Mouse (Mus musculus) CH12.LX (cell line): ENCODE results near the gene Kif26a. TPM values are rescaled to one million over a fixed set of nuclear protein-coding genes. Genes with fewer than 3 reads are reported as not detected.

ENCODE experiments used
- DNase-seq: peaks from one replicate; pipeline ENCODE4 v3.0.0-alpha.2; 2013; ENCODE audit errors: extremely low read depth
- H3K27ac ChIP-seq: 2 replicates; pipeline ENCODE4 v1.5.1; 2012; ENCODE audit warnings: low read depth, mild to moderate bottlenecking, control low read depth, moderate library complexity; ENCODE audit not compliant: insufficient read depth
- H3K27me3 ChIP-seq: replicated peaks from 2 replicates; pipeline ENCODE3; 2012; ENCODE audit warnings: inconsistent platforms
- H3K36me3 ChIP-seq, 2 experiments: replicated peaks in 1 of 2; 2 replicates each; pipeline versions ENCODE3 to v1.6.1; 2012; ENCODE audit warnings: inconsistent platforms in 1 of 2, low read length in 1 of 2, mild to moderate bottlenecking in 1 of 2, mixed read lengths in 1 of 2, moderate library complexity in 1 of 2; ENCODE audit not compliant: control insufficient read depth in 1 of 2, insufficient read depth in 1 of 2
- H3K4me1 ChIP-seq, 2 experiments: 2 replicates each; pipeline ENCODE4 v1.6.1; 2012; ENCODE audit warnings: inconsistent platforms in 1 of 2, moderate library complexity in 1 of 2; ENCODE audit not compliant: insufficient read depth in 2 of 2, control insufficient read depth in 1 of 2
- H3K4me2 ChIP-seq: 2 replicates; pipeline ENCODE4 v1.6.1; 2012; ENCODE audit warnings: low read depth, mild to moderate bottlenecking, control low read depth; ENCODE audit not compliant: poor library complexity, insufficient read depth, severe bottlenecking
- H3K4me3 ChIP-seq, 3 experiments: fragments of 150-350 bp in 1 of 3; sonication (generic) in 1 of 3; replicated peaks in 1 of 3; 2 replicates each; pipeline versions ENCODE3 to v1.5.1; 2011 to 2012; ENCODE audit warnings: low read depth in 2 of 3, low read length in 2 of 3, mild to moderate bottlenecking in 2 of 3, moderate library complexity in 2 of 3, control low read depth in 1 of 3, improper control_type of control experiment in 1 of 3, inconsistent platforms in 1 of 3, mixed read lengths in 1 of 3; ENCODE audit not compliant: poor library complexity in 1 of 3
- H3K79me2 ChIP-seq: replicated peaks from 2 replicates; pipeline ENCODE4 v1.6.1; 2012; ENCODE audit warnings: mild to moderate bottlenecking, moderate library complexity; ENCODE audit not compliant: control insufficient read depth, poor library complexity, insufficient read depth, severe bottlenecking; ENCODE audit errors: extremely low read depth
- H3K9ac ChIP-seq: 2 replicates; pipeline ENCODE4 v1.6.1; 2012; ENCODE audit warnings: low read depth, mild to moderate bottlenecking, control low read depth, moderate library complexity; ENCODE audit not compliant: insufficient read depth
- H3K9me3 ChIP-seq: replicated peaks from 2 replicates; pipeline ENCODE3; 2012; ENCODE audit warnings: low read length, inconsistent platforms, mixed read lengths
- CHD2 ChIP-seq: IDR thresholded peaks from 2 replicates; pipeline ENCODE4 v1.6.1; 2011; ENCODE audit warnings: low read length, improper control_type of control experiment
- CTCF ChIP-seq, 2 experiments: IDR thresholded peaks in 1 of 2; conservative IDR thresholded peaks in 1 of 2; 2 replicates each; pipeline ENCODE4 v1.5.1; 2011 to 2012; ENCODE audit warnings: low read depth in 2 of 2, low read length in 2 of 2, improper control_type of control experiment in 1 of 2, inconsistent platforms in 1 of 2, mild to moderate bottlenecking in 1 of 2, moderate library complexity in 1 of 2
- E2F4 ChIP-seq: IDR thresholded peaks from 2 replicates; pipeline ENCODE4 v1.6.1; 2011; ENCODE audit warnings: low read depth, low read length, improper control_type of control experiment; ENCODE audit not compliant: insufficient replicate concordance
- EP300 ChIP-seq: IDR thresholded peaks from 2 replicates; pipeline ENCODE4 v1.6.1; 2011; ENCODE audit warnings: low read length, improper control_type of control experiment
- ETS1 ChIP-seq: conservative IDR thresholded peaks from 2 replicates; pipeline ENCODE4 v1.6.1; 2012; ENCODE audit warnings: low read depth, mild to moderate bottlenecking, inconsistent platforms, low read length, improper control_type of control experiment, moderate library complexity
- HCFC1 ChIP-seq: IDR thresholded peaks from 2 replicates; pipeline ENCODE4 v1.6.1; 2012; ENCODE audit warnings: low read depth, mild to moderate bottlenecking, inconsistent platforms, low read length, improper control_type of control experiment
- IRF4 ChIP-seq: IDR thresholded peaks from 2 replicates; pipeline ENCODE4 v1.6.1; 2014; ENCODE audit warnings: low read depth, mild to moderate bottlenecking, inconsistent platforms, low read length, improper control_type of control experiment
- JUN ChIP-seq: IDR thresholded peaks from 2 replicates; pipeline ENCODE4 v1.6.1; 2011; ENCODE audit warnings: low read depth, mild to moderate bottlenecking, low read length, improper control_type of control experiment, moderate library complexity; ENCODE audit not compliant: insufficient read depth
- KAT2A ChIP-seq: IDR thresholded peaks from 2 replicates; pipeline ENCODE4 v1.6.1; 2012; ENCODE audit warnings: low read length, improper control_type of control experiment, inconsistent platforms; ENCODE audit not compliant: insufficient replicate concordance
- MAFK ChIP-seq: IDR thresholded peaks from 2 replicates; pipeline ENCODE4 v1.6.1; 2011; ENCODE audit warnings: low read length, improper control_type of control experiment; ENCODE audit not compliant: insufficient replicate concordance
- MAZ ChIP-seq: IDR thresholded peaks from 2 replicates; pipeline ENCODE4 v1.6.1; 2012; ENCODE audit warnings: low read depth, mild to moderate bottlenecking, inconsistent platforms, low read length, improper control_type of control experiment, moderate library complexity
- MEF2A ChIP-seq: IDR thresholded peaks from 2 replicates; pipeline ENCODE4 v1.6.1; 2014; ENCODE audit warnings: low read depth, mild to moderate bottlenecking, inconsistent platforms, low read length, improper control_type of control experiment, borderline replicate concordance
- NRF1 ChIP-seq: IDR thresholded peaks from 2 replicates; pipeline ENCODE4 v1.6.1; 2014; ENCODE audit warnings: low read depth, mild to moderate bottlenecking, inconsistent platforms, low read length, improper control_type of control experiment, moderate library complexity
- PAX5 ChIP-seq: IDR thresholded peaks from 2 replicates; pipeline ENCODE4 v1.6.1; 2012; ENCODE audit warnings: low read length, inconsistent platforms, mixed read lengths
- TBP ChIP-seq: conservative IDR thresholded peaks from 2 replicates; pipeline ENCODE4 v1.6.1; 2011; ENCODE audit warnings: low read depth, low read length, improper control_type of control experiment
- TCF12 ChIP-seq: IDR thresholded peaks from 2 replicates; pipeline ENCODE4 v1.6.1; 2014; ENCODE audit warnings: low read depth, mild to moderate bottlenecking, inconsistent platforms, low read length, improper control_type of control experiment
- UBTF ChIP-seq: IDR thresholded peaks from 2 replicates; pipeline ENCODE4 v1.6.1; 2012; ENCODE audit warnings: low read depth, mild to moderate bottlenecking, inconsistent platforms, low read length, improper control_type of control experiment, moderate library complexity
- ZNF384 ChIP-seq: IDR thresholded peaks from 2 replicates; pipeline ENCODE4 v1.6.1; 2012; ENCODE audit warnings: low read depth, low read length, improper control_type of control experiment, inconsistent platforms
- dilution Hi-C: fragments of 300-500 bp; cut with MboI; formaldehyde crosslinking; loops from 2 replicates; pipeline ENCODE4 v1.14.3; 2020; ENCODE audit warnings: low sequenced_read_pairs; ENCODE audit not compliant: extremely low pct_unique_long_range_greater_than_20kb, extremely low pct_ligation_motif_present
- in situ Hi-C: fragments of 300-500 bp; cut with MboI; formaldehyde crosslinking; loops from 3 replicates; pipeline ENCODE4 v1.14.3; 2019; ENCODE audit warnings: low sequenced_read_pairs, low pct_ligation_motif_present, low pct_unique_long_range_greater_than_20kb, mixed read lengths
- polyA plus RNA-seq: library from polyadenylated mRNA; unstranded; fragments of >175 nt; gene quantifications from 2 replicates; pipeline ENCODE4 v1.2.1, GENCODE M21; 2012; ENCODE audit warnings: low read depth; ENCODE audit not compliant: insufficient read length
- total RNA-seq, 2 experiments: library from RNA; depleted of rRNA; stranded (reverse); fragments of 300-350 nt in 1 of 2; fragments of >200 nt in 1 of 2; gene quantifications; 2 replicates each; pipeline ENCODE4 v1.2.3; 2012 to 2014

The Kif26a gene
- total and polyA plus RNA-seq, 3 experiments: not detected

GRCm38 (mm10) chr12:112183675-112184074, 37.7 kb downstream of the Kif26a start:
- no peaks in the 10 kb centered on the region for H3K79me2 ChIP-seq
- H3K9ac ChIP-seq: no peak overlapping the region
- H3K4me2 ChIP-seq: no peak overlapping the region
- no peak for TF ChIP-seq MEF2A
- no peak for TF ChIP-seq CTCF (conservative IDR thresholded peaks at IDR 0.05 in 1 of 2, IDR thresholded peaks at IDR 0.05 in 1 of 2; ENCODE audit: low read depth in 2 of 2, low read length in 2 of 2)
- no peak for TF ChIP-seq MAZ
- no peak for TF ChIP-seq IRF4
- TF ChIP-seq JUN: no peak
- in situ Hi-C loops (no loop called here), dilution Hi-C loops (no loop called here)
- H3K4me1 ChIP-seq: no peaks in the 10 kb centered on the region
- peaks cover 88% of the 10 kb centered on the region for H3K27me3 ChIP-seq
- no peak overlapping the region for H3K27ac ChIP-seq
- no peaks in the 10 kb centered on the region for H3K9me3 ChIP-seq
- H3K36me3 ChIP-seq: no peaks in the 10 kb centered on the region
- DNase-seq: no peak
- H3K4me3 ChIP-seq: no peak overlapping the region

- in situ Hi-C loops: no loop called here
- Histone ChIP-seq H3K4me3 (no peak overlapping the region), H3K27me3 (peaks cover 89% of the 10 kb centered on the region), H3K4me1 (no peaks in the 10 kb centered on the region), H3K36me3 (no peaks in the 10 kb centered on the region), H3K9ac (no peak overlapping the region), H3K79me2 (no peaks in the 10 kb centered on the region), H3K9me3 (no peaks in the 10 kb centered on the region), H3K4me2 (no peak overlapping the region), H3K27ac (no peak overlapping the region)
- DNase-seq: no peak
- dilution Hi-C loops: no loop called here
- TF ChIP-seq E2F4 (no peak), IRF4 (no peak), TBP (no peak), MAFK (no peak), ETS1 (no peak), UBTF (no peak), PAX5 (no peak), KAT2A (no peak), CHD2 (no peak), JUN (no peak), HCFC1 (no peak), TCF12 (no peak), NRF1 (no peak), ZNF384 (no peak), CTCF (conservative IDR thresholded peaks at IDR 0.05 in 1 of 2, IDR thresholded peaks at IDR 0.05 in 1 of 2; ENCODE audit: low read depth in 2 of 2, low read length in 2 of 2) (no peak), EP300 (no peak)
These were observed 38.4 kb downstream of the Kif26a start for GRCm38 (mm10) chr12:112184390-112184789.
